Mouse (Mus musculus): Measurements from ENCODE around the gene Olfr235. TPM values are rescaled to one million over a fixed set of nuclear protein-coding genes. Genes with fewer than 3 reads are reported as not detected.
"Not testable (repeated sequence)": the region's sequence is repeated elsewhere in the genome, so short reads cannot be mapped to it uniquely, and the experiment has no call there.

Gene Olfr235
- polyA plus RNA-seq (2015; fragmentation: Nextera tagmentation; extraction: Ambion mirVana): not detected in 2 replicates

DNA sequence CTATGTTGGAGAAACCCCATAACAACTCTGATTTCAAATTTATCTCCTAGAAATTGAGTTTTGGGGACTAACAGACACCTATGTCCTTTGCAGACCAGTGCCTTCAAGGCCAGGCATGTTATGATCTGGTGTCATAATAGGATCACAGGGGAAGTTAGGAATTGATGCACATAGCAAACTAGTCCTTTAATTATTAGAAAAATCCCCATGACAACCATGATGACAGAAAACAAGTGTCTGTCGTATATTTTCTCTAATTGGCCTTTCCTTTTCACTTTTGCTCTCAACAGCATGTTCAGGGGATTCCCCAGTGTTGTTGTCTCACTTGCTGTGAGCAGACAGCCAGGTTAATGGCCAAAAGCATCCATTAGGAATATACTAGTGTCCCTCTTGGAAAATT is at the start of gene Olfr235:
TSS of gene Olfr235 (plus strand) at position 301 of the 400 bp plus-strand sequence.
- Histone ChIP-seq H3K27me3 (ENCODE audit: insufficient read depth, low read length) (no peaks in the 10 kb centered on the region), H3K27ac (ENCODE audit: low read length) (no peak within 1 kb of the TSS), H3K36me3 (ENCODE audit: insufficient read depth, low read length) (no peaks in the 10 kb centered on the region), H3K9me3 (ENCODE audit: low read length) (no peaks in the 10 kb centered on the region), H3K4me3 (ENCODE audit: low read length) (no peak within 1 kb of the TSS), H3K4me1 (ENCODE audit: insufficient read depth, low read length) (no peaks in the 10 kb centered on the region), H3K9ac (replicated peaks; ENCODE audit: low read length) (no peak within 1 kb of the TSS), H3K4me2 (replicated peaks; ENCODE audit: low read depth, low read length) (no peak within 1 kb of the TSS)
- 55% methylated on average over 1 of the region's 1 CpGs for WGBS
- ATAC-seq (ENCODE audit: low FRiP score, low TSS enrichment): no peak

DNA sequence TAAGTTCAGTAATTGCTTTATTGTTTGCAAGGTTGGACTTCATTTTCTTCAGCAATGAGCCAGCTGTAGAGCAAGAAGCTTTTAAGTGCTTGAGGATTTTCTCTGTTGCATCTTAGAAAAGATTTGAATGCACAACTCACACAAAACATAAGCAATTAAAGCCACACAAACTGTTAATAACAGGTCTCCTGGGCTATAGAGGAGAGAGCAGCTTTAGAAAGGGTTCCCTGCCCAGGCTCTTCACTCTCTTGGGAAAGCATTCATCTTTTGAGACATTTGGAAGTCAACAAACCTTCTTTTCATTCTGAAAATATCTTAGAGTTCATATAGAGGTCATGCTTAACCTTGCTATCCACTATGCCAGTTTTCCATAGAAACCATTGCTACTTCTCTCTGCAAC is 28.3 kb upstream of the Olfr235 start, which contains the start of gene Olfr1432:
TSS of gene Olfr1432 (minus strand) at position 101 of the 400 bp plus-strand sequence.
- not testable (repeated sequence) for H3K4me1 ChIP-seq (ENCODE audit: insufficient read depth, low read length); H3K9me3 ChIP-seq (ENCODE audit: low read length); H3K27ac ChIP-seq (ENCODE audit: low read length); H3K4me3 ChIP-seq (ENCODE audit: low read length); H3K36me3 ChIP-seq (ENCODE audit: insufficient read depth, low read length); H3K27me3 ChIP-seq (ENCODE audit: insufficient read depth, low read length); ATAC-seq (ENCODE audit: low FRiP score, low TSS enrichment); H3K4me2 ChIP-seq (replicated peaks; ENCODE audit: low read depth, low read length); H3K9ac ChIP-seq (replicated peaks; ENCODE audit: low read length)

DNA sequence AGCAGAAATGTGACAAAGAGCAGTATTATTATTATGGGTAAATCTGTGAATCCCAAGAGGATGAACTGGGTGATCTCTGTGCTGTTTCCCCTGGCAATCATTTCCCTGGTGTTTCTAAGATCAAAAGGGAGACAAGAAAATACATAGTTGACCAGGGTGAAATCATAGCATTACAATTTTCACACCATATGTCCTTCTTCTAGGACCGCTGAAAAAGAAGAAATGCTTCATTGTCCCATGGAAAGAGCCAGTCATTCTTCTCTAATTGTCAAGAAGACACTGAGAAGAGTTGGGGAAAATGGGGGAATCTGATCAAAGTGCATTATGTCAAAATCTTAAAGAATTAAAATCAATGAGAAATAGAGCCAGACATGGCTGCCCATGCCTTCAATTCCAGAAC is 19.3 kb upstream of the Olfr235 start, which contains the start of gene Olfr262:
TSS of gene Olfr262 (minus strand) at position 101 of the 400 bp plus-strand sequence.
- no peaks in the 10 kb centered on the region for H3K4me1 ChIP-seq (ENCODE audit: insufficient read depth, low read length)
- 92% methylated on average over 1 of the region's 1 CpGs for WGBS
- H3K9ac ChIP-seq (replicated peaks; ENCODE audit: low read length): no peak within 1 kb of the TSS
- H3K27ac ChIP-seq (ENCODE audit: low read length): no peak within 1 kb of the TSS
- H3K4me2 ChIP-seq (replicated peaks; ENCODE audit: low read depth, low read length): no peak within 1 kb of the TSS
- ATAC-seq (ENCODE audit: low FRiP score, low TSS enrichment): no peak
- H3K9me3 ChIP-seq (ENCODE audit: low read length): no peaks in the 10 kb centered on the region
- H3K4me3 ChIP-seq (ENCODE audit: low read length): no peak within 1 kb of the TSS
- H3K36me3 ChIP-seq (ENCODE audit: insufficient read depth, low read length): no peaks in the 10 kb centered on the region
- no peaks in the 10 kb centered on the region for H3K27me3 ChIP-seq (ENCODE audit: insufficient read depth, low read length)

DNA sequence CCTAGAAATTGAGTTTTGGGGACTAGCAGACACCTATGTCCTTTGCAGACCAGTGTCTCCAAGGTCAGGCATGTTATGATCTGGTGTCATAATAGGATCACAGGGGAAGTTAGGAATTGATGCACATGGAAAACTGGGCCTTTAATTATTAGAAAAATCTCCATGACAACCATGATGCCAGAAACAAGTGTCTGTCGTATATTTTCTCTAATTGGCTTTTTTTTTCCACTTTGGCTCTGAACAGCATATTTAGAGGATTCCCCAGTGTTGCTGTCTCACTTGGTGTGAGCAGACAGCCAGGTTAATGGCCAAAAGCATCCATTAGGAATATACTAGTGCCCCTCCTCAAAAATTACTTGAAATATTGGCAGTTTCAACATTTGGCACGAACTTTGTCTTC is 18.7 kb downstream of the Olfr235 start, which contains the start of gene Olfr1434:
TSS of gene Olfr1434 (plus strand) at position 301 of the 400 bp plus-strand sequence.
- ATAC-seq (ENCODE audit: low FRiP score, low TSS enrichment): no peak
- no peaks in the 10 kb centered on the region for H3K4me1 ChIP-seq (ENCODE audit: insufficient read depth, low read length)
- H3K4me2 ChIP-seq (replicated peaks; ENCODE audit: low read depth, low read length): no peak within 1 kb of the TSS
- no peak within 1 kb of the TSS for H3K9ac ChIP-seq (replicated peaks; ENCODE audit: low read length)
- H3K9me3 ChIP-seq (ENCODE audit: low read length): no peaks in the 10 kb centered on the region
- WGBS: 76% methylated on average over 2 of the region's 2 CpGs
- no peaks in the 10 kb centered on the region for H3K36me3 ChIP-seq (ENCODE audit: insufficient read depth, low read length)
- H3K4me3 ChIP-seq (ENCODE audit: low read length): no peak within 1 kb of the TSS
- no peaks in the 10 kb centered on the region for H3K27me3 ChIP-seq (ENCODE audit: insufficient read depth, low read length)
- no peak within 1 kb of the TSS for H3K27ac ChIP-seq (ENCODE audit: low read length)

DNA sequence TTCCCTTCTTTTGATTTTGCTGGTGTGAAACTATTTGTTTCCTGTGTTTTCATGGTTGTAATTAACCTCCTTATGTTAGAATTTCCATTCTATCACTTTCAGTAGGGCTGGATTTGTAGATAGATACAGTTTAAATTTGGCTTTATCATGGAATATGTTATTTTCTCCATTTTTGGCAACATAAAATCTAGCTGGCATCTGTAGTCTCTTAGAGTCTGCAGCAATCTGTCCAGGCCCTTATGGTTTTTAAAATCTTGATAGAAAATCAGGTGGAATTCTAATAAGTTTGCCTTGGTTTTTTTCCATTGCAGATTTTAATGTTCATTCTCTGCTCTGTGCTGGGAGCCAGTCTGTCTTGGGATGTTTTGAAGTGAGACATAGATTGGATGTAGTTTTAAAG is 32.1 kb downstream of the Olfr235 start:
- Histone ChIP-seq H3K27ac (ENCODE audit: low read length) (no peak overlapping the region), H3K36me3 (ENCODE audit: insufficient read depth, low read length) (no peaks in the 10 kb centered on the region), H3K9me3 (ENCODE audit: low read length) (no peaks in the 10 kb centered on the region), H3K9ac (replicated peaks; ENCODE audit: low read length) (no peak overlapping the region), H3K4me1 (ENCODE audit: insufficient read depth, low read length) (no peaks in the 10 kb centered on the region), H3K4me3 (ENCODE audit: low read length) (no peak overlapping the region), H3K4me2 (replicated peaks; ENCODE audit: low read depth, low read length) (no peak overlapping the region), H3K27me3 (ENCODE audit: insufficient read depth, low read length) (no peaks in the 10 kb centered on the region)
- ATAC-seq (ENCODE audit: low FRiP score, low TSS enrichment): no peak

DNA sequence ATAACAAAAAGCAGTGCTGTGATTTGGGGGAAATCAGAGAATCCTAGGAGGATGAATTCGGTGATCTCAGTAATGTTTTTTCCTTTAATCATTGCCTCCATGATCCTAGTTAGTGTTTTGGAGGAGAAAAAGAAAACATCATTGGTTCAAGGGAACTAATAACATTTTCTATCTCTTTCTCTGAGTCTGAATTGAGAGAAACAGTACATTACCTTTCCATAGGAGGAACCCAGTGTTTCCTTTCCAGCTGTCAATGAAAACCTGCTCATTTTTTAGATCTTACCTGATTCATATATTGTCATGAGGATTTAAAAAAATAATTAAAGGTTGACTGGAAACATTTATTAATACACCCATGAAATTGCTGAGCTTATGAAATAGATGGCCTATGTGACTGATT is 38.2 kb downstream of the Olfr235 start, which contains the start of gene Olfr1436:
TSS of gene Olfr1436 (minus strand) at position 101 of the 400 bp plus-strand sequence.
- H3K4me3 ChIP-seq (ENCODE audit: low read length); ATAC-seq (ENCODE audit: low FRiP score, low TSS enrichment); H3K9me3 ChIP-seq (ENCODE audit: low read length); H3K4me1 ChIP-seq (ENCODE audit: insufficient read depth, low read length); H3K27ac ChIP-seq (ENCODE audit: low read length); H3K27me3 ChIP-seq (ENCODE audit: insufficient read depth, low read length); H3K36me3 ChIP-seq (ENCODE audit: insufficient read depth, low read length); H3K9ac ChIP-seq (replicated peaks; ENCODE audit: low read length); H3K4me2 ChIP-seq (replicated peaks; ENCODE audit: low read depth, low read length): not testable (repeated sequence)
- WGBS: 68% methylated on average over 1 of the region's 1 CpGs

Other genes with a start within 250 kb of the Olfr235 start
- not detected in 2 replicates for gene Olfr1423, start 219.7 kb upstream of the Olfr235 start, polyA plus RNA-seq (2015; fragmentation: Nextera tagmentation; extraction: Ambion mirVana)
- not detected in 2 replicates for gene Olfr1424, start 198.3 kb upstream of the Olfr235 start, polyA plus RNA-seq (2015; fragmentation: Nextera tagmentation; extraction: Ambion mirVana)
- gene Olfr1425, start 183.3 kb upstream of the Olfr235 start, polyA plus RNA-seq (2015; fragmentation: Nextera tagmentation; extraction: Ambion mirVana): not detected in 2 replicates
- gene Olfr1426, start 169.0 kb upstream of the Olfr235 start, polyA plus RNA-seq (2015; fragmentation: Nextera tagmentation; extraction: Ambion mirVana): not detected in 2 replicates
- not detected in 2 replicates for gene Olfr1427, start 157.7 kb upstream of the Olfr235 start, polyA plus RNA-seq (2015; fragmentation: Nextera tagmentation; extraction: Ambion mirVana)
- not detected in 2 replicates for gene Olfr1428, start 145.1 kb upstream of the Olfr235 start, polyA plus RNA-seq (2015; fragmentation: Nextera tagmentation; extraction: Ambion mirVana)
- gene Olfr76, start 137.8 kb upstream of the Olfr235 start, polyA plus RNA-seq (2015; fragmentation: Nextera tagmentation; extraction: Ambion mirVana): not detected in 2 replicates
- not detected in 2 replicates for gene Olfr1555-ps1, start 90.9 kb upstream of the Olfr235 start, polyA plus RNA-seq (2015; fragmentation: Nextera tagmentation; extraction: Ambion mirVana)
- gene Olfr1431, start 60.4 kb upstream of the Olfr235 start, polyA plus RNA-seq (2015; fragmentation: Nextera tagmentation; extraction: Ambion mirVana): not detected in 2 replicates
- not detected in 2 replicates for gene Olfr1432, start 28.4 kb upstream of the Olfr235 start, polyA plus RNA-seq (2015; fragmentation: Nextera tagmentation; extraction: Ambion mirVana)
- gene Olfr262, start 19.4 kb upstream of the Olfr235 start, polyA plus RNA-seq (2015; fragmentation: Nextera tagmentation; extraction: Ambion mirVana): not detected in 2 replicates
- not detected in 2 replicates for gene Olfr1434, start 18.8 kb downstream of the Olfr235 start, polyA plus RNA-seq (2015; fragmentation: Nextera tagmentation; extraction: Ambion mirVana)
- not detected in 2 replicates for gene Olfr1436, start 38.1 kb downstream of the Olfr235 start, polyA plus RNA-seq (2015; fragmentation: Nextera tagmentation; extraction: Ambion mirVana)
- not detected in 2 replicates for gene Olfr1437, start 64.1 kb downstream of the Olfr235 start, polyA plus RNA-seq (2015; fragmentation: Nextera tagmentation; extraction: Ambion mirVana)
- not detected in 2 replicates for gene Olfr1438-ps1, start 74.9 kb downstream of the Olfr235 start, polyA plus RNA-seq (2015; fragmentation: Nextera tagmentation; extraction: Ambion mirVana)
- not detected in 2 replicates for gene Olfr1440, start 126.2 kb downstream of the Olfr235 start, polyA plus RNA-seq (2015; fragmentation: Nextera tagmentation; extraction: Ambion mirVana)
- not detected in 2 replicates for gene Olfr1441, start 156.4 kb downstream of the Olfr235 start, polyA plus RNA-seq (2015; fragmentation: Nextera tagmentation; extraction: Ambion mirVana)
- gene Pfpl, start 166.9 kb downstream of the Olfr235 start, polyA plus RNA-seq (2015; fragmentation: Nextera tagmentation; extraction: Ambion mirVana): not detected in 2 replicates
- gene Mpeg1, start 199.7 kb downstream of the Olfr235 start, polyA plus RNA-seq (2015; fragmentation: Nextera tagmentation; extraction: Ambion mirVana): 0.54 and 0.62 TPM in 2 replicates
- 6.1 and 6.6 TPM in 2 replicates for gene Dtx4, start 240.4 kb downstream of the Olfr235 start, polyA plus RNA-seq (2015; fragmentation: Nextera tagmentation; extraction: Ambion mirVana)

All from kidney, embryonic 16.5 days (tissue).